Mouse (Mus musculus): ENCODE data around the gene S100a3.

Gene S100a3

DNA sequence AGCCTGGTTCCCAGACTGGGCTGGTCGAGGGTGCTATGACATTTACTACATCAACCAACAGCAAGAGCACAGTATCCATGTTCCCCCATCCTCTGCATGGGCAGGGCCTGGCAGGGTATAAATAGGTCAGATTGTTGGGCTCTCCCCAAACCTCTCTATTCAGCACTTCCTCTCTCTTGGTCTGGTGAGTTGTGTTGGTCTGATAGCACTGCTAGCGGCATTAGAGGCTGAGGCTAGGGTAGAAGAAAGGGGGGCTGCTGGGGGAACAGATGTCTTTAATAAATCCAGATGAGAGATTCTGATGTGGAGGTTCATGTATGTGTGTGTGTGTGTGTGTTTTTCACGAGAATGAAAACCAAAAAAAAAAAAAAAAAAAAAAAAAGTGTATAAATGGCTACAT lies 43.2 kb downstream of the S100a3 start, which contains the start of gene S100a4:
Gene S100a4 (plus strand): TSS at position 149 of the 400 bp plus-strand sequence.
- no peak for DNase-seq

DNA sequence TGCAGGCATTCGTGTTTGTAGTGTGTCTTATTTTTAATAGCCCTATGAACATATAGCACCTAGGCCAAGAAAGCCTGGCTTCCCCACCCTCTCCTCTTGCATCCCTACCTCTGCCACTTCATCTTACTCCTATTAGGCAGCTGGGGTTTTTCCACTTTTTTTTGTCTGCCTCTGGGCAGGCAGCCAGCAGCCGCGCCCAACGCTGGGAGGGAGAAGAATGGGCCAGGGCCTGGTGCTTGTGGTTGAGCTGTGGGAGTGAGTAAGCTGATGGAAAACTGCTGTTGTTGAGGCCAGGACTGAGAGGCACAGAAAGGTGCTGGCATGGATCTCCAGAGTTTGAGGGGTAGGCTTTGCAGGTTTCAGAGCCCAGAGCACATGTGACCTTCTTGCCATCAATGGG lies 44.0 kb downstream of the S100a3 start:
- DNase-seq: peak; percentile 28 to 47

DNA sequence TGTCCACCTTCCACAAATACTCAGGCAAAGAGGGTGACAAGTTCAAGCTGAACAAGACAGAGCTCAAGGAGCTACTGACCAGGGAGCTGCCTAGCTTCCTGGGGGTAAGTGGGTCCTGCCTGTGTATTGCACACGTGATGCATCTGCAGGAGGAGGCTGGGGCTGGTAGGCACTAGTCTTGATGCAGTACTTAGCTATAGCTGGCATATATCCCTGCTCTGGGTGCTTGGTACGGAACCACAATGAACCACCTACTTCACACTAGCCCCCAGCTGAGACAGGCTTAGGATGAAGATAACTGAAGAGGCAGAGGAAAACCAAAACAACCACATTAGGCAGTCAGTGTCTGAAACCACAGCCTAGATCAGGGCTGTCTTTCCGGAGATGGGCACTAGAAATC lies 44.7 kb downstream of the S100a3 start:
- no peak for DNase-seq

DNA sequence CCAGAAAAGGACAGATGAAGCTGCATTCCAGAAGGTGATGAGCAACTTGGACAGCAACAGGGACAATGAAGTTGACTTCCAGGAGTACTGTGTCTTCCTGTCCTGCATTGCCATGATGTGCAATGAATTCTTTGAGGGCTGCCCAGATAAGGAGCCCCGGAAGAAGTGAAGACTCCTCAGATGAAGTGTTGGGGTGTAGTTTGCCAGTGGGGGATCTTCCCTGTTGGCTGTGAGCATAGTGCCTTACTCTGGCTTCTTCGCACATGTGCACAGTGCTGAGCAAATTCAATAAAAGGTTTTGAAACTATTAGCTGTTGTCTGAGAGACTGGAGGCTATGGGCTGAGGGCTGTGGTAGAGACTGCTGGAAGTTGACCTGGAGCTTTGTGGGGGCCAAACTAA lies 45.4 kb downstream of the S100a3 start:
- no peak for DNase-seq

DNA sequence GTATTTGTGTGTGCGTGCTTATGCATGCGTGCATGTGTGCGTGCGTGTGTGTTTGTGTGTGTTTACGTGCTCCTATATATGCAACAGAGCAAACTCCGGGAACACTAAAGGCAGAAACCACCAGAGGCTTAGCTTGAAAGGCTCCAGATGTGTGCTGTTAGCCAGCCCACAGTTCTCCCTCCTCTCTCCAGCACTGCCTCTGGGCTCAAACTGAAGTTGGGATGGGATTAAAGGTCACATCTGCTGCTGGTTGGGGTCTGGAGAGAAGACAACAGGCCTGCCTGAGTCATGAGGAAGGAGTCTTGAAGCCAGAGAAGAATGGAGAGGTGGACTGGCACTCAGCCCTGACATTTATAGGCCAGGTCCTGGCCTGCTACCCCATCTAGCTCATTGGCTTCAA lies 45.8 kb downstream of the S100a3 start:
- no peak for DNase-seq

DNA sequence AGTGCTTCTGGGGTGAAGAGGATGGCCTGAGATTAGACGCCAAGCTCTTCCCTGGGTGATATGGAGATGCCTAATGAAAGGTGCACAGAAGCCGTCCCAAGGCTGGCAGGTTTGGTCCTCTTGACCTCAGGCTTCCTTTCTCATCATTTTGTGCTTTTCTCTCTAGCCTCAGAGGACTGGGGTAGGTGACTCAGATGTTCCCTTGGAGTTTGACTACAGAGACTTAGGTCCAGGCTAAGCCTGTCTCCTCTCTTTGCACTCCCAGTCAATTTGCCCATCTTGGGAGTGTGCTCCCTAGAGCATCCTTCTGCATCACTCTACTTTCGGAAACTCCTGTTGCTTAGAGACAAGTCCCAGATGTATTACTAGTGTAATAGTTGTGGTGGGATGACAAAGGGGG lies 47.0 kb downstream of the S100a3 start:
- DNase-seq: no peak

DNA sequence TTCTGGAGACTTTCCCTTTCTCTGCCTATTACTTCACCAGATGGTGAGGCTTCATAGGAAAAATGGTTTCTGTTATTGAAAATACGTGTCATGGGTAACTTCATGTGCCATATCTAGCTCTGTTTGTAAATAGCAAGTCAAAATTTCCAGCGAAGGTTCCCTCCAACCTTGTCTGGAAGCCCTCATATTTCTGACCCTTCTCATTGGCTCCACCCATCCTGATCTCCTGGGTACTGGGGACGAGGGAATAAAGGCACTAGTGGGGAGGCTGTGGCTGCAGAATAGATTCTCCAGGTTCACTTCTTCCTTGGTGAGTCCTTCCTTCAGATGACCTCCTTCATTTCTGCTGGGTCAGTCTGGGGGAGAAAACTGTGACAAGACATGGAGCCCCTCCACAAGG lies 47.8 kb downstream of the S100a3 start, which contains the start of gene S100a5:
Gene S100a5 (plus strand): TSS at position 301 of the 400 bp plus-strand sequence.
- no peak for DNase-seq

DNA sequence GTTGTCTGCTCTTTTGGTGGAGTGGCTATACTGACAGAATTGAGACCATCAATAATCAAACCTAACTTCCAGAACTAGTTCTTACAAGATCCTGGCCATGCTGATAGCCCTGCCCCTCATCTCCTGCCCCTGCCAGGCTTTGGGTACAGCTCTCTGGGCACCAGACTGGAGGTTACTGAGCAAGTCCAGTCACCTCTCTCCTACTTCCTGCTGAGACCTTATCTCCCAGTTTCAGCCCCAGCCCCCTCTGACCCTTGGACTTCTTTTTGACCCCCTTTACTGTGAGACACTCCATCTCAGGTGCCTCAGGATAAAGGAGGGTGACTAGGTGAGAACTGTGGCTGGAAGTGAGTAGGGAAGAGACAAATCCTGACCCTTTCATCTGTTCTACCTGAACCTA lies 48.7 kb downstream of the S100a3 start:
- DNase-seq: no peak

DNA sequence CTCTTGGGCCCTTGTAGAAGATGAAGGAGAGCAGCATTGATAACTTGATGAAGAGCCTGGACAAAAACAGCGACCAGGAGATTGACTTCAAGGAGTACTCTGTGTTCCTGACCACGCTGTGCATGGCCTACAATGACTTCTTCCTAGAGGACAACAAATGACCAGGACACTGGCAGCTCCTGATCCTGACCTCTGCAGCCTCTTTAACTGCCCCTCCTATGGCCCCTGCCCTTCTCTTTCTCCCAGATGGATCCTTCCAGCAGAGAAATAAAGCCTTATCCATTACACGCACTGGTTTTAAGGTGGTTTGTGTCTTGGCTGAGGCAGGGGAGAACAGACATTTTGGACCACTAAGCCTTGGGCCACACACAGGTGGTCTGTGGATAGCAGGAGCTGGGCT lies 51.1 kb downstream of the S100a3 start:
- DNase-seq: no peak

DNA sequence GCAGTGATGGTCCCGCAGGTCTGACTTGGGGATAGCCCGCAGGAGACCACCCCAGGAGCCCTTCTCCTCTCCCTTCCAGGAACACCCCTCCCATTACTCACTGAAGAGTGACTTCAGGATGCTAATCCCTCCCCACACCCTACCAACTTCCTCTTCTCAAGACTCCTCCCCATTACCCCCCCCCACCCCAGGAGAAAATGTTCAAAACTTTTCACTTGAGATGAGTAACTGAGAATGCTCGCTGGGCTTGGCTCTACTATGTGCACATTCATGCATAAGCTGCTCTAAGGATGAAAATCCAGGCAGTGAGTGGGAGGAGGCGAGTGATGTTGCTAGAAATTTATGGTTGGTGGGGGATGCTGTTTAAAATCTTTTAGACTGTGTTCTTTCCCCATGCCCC lies 51.7 kb downstream of the S100a3 start:
- DNase-seq: no peak

DNA sequence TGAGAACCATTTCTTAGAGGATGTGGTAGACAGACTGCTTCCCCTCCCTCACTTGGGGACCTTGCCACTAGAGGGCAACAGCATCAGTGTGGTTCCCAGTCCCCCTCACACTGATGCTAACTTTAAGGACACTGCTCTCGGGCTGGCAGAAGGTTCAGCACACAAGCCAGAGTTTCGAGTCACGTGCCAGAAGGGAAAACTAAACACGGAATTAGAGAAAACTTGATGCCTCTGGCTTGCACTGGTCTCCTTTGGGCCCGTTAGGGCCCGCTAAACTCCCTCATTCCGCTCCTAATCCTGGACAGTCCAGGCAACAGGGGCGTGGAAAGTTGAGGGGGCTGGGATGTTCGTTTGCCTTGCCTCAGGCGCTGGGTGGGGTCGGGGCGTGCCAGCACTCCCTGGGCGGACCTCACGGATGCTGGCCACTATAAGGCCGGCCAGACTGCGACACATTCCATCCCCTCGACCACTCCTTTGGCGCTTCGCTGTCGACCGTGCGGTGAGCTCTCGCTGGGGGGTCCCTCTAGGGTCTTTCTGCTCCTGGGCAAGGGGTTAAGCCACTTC lies 52.4 kb downstream of the S100a3 start, which contains the start of gene S100a6:
Gene S100a6 (plus strand): TSS at position 155 of the 564 bp plus-strand sequence.
- DNase-seq: peak; percentile 72 to 77

DNA sequence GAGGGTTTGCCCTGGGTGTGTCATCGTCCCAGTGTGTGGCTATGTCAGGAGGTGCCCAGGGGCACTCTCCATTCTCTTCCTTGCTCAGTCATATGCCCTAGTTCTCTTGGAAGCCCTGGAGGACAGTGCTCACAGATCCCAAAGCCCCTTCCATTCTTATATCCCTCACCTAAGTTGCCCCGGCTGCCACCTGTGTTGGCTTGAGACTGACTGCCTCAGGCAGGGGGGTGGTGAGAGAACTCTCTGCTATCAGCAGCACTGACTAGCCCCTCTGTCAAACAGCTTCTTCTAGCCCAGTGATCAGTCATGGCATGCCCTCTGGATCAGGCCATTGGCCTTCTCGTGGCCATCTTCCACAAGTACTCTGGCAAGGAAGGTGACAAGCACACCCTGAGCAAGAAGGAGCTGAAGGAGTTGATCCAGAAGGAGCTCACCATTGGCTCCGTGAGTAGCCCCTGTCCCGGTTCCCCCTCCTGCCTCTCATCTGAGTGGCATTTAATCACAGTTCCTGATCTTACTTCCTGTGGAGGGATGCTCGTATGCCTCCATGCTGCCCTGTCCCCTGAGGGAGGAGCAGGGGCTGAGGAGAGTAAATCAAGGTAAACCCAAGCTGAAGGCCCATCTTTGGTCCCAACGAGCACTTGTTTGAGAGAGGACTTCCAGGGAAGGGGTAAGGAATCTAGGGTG lies 53.2 kb downstream of the S100a3 start:
- no peak for DNase-seq

DNA sequence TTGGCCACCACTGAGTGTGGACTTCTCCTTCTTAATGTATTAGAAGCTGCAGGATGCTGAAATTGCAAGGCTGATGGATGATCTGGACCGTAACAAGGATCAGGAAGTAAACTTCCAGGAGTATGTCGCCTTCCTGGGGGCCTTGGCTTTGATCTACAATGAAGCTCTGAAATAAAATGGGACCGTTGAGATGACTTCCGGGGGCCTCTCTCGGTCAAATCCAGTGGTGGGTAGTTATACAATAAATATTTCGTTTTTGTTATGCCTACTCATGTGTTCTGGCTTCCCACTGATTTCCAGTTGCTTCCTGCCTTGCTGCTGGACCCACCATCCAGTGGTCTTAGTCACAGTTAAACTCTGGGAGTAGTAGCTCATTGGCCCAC lies 53.8 kb downstream of the S100a3 start:
- no peak for DNase-seq

DNA sequence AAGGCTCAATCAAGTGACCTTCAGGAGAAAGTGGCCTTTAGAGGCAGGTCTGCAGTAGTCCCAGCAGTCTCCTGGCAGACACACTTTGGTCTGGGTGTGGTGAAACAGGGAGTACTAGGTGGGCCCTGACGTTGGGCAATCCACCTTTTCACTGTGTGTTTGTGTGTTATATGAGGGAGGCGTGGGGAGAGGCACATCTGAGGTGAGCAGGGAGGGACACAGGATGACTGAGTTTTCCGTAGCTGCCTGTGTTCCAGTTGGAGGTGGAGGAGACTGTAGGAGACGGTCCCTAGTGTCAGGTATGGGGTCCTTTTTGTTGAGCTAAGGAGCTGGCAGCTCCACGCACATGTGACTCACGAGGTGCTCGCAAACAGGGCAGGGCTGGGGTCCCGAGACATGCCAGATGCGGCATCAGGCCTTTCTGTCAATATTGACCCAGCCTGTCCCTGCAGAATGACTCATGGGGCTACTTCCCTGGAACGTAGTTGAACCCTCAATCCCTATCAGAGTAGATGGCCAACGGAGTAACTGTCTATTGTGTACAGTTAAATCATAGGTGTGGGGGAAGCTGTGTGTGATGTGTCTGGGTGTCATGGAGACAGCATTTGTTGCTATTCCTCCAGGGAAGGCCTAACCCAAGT lies 54.4 kb downstream of the S100a3 start:
- no peak for DNase-seq

DNA sequence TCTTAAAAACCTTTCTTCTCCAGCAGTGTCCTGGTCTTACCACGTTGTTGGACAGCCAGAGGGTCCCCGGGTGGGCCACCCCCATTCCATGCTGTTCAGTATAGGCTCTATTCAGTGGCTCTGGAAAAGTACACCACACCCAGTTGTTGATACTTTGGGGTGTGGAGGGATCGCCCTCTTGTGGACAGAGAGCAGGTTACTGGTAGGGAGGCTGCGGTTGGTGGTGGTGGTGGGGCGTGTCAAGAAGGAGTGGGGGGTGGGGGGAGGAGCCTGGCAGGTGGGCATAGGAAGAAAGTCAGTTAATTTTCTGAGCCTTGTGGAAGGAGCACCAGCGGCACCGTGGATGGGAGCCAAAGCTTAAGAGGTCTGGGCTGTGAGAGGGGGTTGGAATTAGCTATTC lies 55.0 kb downstream of the S100a3 start:
- peak; percentile 68 to 72 for DNase-seq

DNA sequence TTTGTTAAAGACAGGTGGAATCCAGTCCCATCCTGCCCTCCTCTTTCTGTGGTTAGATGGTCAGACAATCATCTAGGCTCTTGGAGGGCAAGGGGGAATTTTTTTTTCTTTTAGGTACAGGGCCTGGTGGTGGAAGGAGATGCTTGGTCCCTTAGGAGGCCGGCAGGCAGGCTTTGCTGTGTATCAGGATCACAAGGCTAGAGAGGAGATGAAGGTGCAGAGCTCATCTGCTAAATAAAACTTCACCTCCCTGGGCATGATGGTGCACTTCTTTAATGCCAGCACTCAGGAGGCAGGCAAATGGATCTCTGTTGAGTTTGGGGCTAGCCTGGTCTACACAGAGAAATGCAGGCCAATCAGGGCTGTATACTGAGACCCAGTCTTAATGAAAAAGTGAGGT lies 55.5 kb downstream of the S100a3 start:
- DNase-seq: no peak

DNA sequence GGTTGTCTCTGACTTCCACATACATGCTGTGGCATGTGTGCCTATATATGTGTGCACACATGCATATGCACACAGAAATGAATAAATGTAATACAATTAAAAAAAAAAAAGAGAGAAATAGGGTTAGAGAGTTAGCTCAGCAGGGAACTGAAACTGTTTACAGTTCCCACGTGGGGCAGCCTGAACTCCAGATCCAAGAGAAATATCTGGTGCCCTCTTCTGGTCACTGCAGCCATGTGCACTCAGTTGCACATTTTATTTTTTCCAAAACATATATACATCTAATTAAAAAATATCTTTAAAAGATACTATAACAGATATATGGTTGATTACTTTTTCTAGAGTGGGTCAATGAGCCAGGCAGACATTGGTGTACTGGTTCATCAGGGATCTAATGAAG lies 57.2 kb downstream of the S100a3 start:
- no peak for DNase-seq

DNA sequence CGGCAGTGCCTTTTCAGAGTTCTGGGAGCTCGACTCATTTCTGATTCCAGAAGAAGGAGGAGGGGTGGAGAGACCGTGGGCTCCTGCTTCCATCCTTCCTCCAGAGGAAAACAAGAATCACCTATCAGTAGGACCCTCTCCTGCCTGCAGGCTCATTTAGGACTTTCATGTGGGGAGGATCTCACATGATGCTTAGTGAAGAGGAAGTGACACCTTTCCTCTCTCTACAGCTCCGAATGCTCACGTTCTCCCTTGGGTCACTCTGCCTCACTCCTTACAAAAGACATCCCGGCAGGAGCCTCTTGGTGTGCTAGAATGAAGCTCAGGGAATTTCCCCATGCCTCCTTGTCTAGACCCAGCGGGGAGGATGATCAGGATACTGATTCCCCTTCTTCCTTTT lies 61.2 kb downstream of the S100a3 start:
- no peak for DNase-seq

DNA sequence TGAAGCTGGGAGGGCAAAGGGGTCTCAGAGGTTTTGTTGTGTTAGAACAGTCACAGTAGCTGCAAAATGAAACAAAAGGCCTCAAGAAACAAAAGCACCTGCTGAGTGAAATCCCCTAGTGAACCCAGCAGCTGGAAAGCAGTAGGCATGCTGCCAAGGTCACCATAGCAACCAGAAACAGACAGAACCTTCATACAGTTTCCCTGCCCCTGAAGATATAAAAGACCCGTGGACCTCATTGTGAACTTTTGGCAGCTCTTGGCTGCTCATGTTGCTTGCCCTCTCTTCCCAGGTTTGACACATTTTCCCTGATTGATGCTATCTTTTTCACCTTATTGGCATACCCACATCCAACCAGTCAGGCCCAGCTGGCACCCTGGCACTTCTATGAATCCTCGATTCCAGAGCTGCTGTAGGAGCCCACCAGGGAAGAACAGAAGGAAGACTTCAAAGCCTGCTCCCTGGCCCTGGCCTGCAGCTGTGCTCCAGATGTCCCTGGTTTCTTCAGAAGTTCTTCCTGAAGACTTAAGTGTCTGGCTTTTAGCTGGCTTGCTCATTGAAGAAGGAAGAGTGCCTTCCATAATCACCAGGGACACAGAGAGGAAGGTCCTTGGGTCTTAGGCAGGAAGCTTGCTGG lies 63.2 kb downstream of the S100a3 start:
- DNase-seq: peak; percentile 36 to 52

DNA sequence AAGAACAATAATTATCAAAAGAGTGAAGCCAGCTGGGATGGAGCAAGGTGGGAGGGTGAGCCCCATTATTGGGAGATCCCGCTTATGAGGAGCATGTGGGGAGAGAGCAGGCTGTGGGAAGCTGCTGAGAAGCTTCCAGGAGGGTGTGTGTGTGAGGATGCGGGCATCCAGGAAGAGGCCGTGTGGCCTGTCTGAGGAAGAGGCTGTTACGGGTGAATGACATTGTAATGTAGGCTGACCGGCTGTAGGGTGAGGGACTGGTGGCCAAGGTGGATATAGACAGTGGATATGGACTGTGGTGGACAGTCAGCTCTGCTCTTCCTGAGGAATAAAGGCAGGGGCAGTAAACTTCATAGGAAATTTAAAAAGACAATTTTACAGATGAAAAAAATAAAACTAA lies 65.1 kb downstream of the S100a3 start:
- DNase-seq: no peak

DNA sequence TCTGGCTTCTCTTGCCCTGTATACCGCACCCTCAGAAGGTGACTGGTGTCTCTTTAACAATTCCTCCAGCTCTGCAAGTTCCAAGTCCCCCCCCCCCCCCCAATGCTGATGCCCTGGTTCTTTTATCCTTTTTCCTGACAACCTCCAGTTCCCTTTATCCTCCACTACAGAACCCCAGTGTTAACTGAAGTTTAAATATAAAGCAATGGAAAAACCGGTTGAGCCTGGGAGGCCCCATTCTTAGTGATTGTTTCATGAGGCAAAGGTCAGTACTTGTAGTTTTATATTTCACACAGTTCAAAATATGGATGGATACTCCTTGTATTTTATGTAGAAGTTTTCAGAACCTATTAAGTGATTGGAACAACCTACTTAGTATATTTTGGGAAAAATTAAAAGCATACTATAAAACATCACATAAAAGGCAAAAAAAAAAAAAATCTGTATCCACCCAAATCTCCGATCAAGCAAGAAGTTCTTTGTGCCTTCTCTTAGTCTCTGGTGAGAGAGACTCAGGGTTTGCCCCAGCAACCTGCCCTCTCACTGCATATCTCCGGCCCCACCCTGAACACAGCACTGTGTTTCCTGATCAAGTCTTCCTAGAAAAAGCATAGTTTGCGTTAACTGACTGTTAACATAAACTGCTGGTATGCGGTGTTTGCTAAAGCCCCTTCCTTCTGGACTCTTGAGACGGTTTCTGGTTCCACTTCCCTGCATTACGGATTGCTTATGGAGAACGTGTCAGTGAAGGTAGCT lies 66.1 kb downstream of the S100a3 start:
- DNase-seq: no peak

DNA sequence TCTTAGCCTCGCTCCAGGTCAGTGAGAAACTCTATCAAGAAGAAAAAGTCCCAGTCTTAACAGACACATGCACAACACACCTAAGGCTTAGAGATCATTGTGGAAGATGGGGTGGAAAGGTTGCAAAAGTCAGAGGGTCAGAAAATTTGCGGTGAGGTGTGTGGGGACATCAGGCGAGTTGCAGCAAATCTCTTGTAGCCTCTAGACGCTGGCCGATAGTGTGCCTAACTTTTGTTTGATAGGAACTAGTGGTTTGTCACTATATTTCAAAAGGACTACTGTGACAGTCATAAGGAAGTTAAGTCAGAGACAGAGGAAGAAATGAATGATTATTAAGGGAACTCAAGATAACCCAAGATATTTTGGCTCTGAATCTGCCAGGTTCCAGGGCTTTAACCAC lies 67.0 kb downstream of the S100a3 start:
- DNase-seq: no peak

DNA sequence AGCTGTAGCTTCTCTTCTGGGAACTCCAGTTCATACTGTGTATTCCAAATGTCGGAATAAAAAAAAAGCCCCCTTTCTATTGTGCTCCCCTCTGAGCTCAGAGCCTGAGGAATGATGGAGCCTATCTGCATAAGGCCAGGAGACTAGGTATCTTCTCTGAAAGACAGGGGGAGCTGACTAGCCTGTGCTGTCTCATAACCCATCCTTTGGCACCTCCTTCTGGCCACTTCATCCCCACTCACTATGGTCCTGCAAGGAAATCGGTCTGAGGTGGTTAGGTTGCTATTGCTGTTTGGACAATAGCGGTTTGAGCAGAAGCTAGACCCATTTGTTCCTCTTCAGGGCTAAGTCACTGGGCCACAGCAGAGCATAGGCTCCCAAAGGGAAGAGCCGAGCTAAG lies 67.4 kb downstream of the S100a3 start:
- DNase-seq: peak; percentile 28 to 46

Measured in cerebellum, postnatal 10 days (tissue).